Mouse (Mus musculus) mature B cell (primary cell): ENCODE measurements around the gene Vezt.

Experiments
- in situ Hi-C: fragments of 300-500 bp; cut with MboI; formaldehyde crosslinking; loops from 2 replicates; pipeline ENCODE4 v1.14.3; 2019

Gene Vezt

GRCm38 (mm10) chr10:94037596-94037995, 2.0 kb upstream of the Vezt start:
- in situ Hi-C loops = no loop called here

GRCm38 (mm10) chr10:94037196-94037595, 1.6 kb upstream of the Vezt start:
- in situ Hi-C loops = no loop called here

- in situ Hi-C loops = no loop called here
Measured at GRCm38 (mm10) chr10:94036375-94036758, 750 bp upstream of the Vezt start.

GRCm38 (mm10) chr10:94034876-94035657, 550 bp downstream of the Vezt start:
- in situ Hi-C loops = no loop called here

- in situ Hi-C loops = no loop called here
Measured at GRCm38 (mm10) chr10:94031164-94031563, 4.5 kb downstream of the Vezt start.

- in situ Hi-C loops = no loop called here
Measured at GRCm38 (mm10) chr10:94028493-94028892, 7.1 kb downstream of the Vezt start.

GRCm38 (mm10) chr10:94025079-94025478, 10.5 kb downstream of the Vezt start:
- in situ Hi-C loops = no loop called here

- in situ Hi-C loops = no loop called here
Measured at GRCm38 (mm10) chr10:94021059-94021458, 14.6 kb downstream of the Vezt start.

- in situ Hi-C loops = no loop called here
Measured at GRCm38 (mm10) chr10:94020587-94020986, 15.0 kb downstream of the Vezt start.

GRCm38 (mm10) chr10:94017455-94017854, 18.2 kb downstream of the Vezt start:
- in situ Hi-C loops = loop anchor here (10.0 kb wide), 1 partner anchor 97 kb away; no protein-coding TSS in a partner anchor

- in situ Hi-C loops = loop anchor here (10.0 kb wide), 1 partner anchor 101 kb away; no protein-coding TSS in a partner anchor
Measured at GRCm38 (mm10) chr10:94014200-94014599, 21.4 kb downstream of the Vezt start.

GRCm38 (mm10) chr10:94013196-94013595, 22.4 kb downstream of the Vezt start:
- in situ Hi-C loops = loop anchor here (10.0 kb wide), 1 partner anchor 102 kb away; no protein-coding TSS in a partner anchor

GRCm38 (mm10) chr10:94011024-94011423, 24.6 kb downstream of the Vezt start:
- in situ Hi-C loops = loop anchor here (10.0 kb wide), 1 partner anchor 104 kb away; no protein-coding TSS in a partner anchor

- in situ Hi-C loops = loop anchor here (10.0 kb wide), 1 partner anchor 105 kb away; no protein-coding TSS in a partner anchor
Measured at GRCm38 (mm10) chr10:94009991-94010679, 25.5 kb downstream of the Vezt start.

- in situ Hi-C loops = no loop called here
Measured at GRCm38 (mm10) chr10:94008356-94008755, 27.3 kb downstream of the Vezt start.

GRCm38 (mm10) chr10:94000223-94000622, 35.4 kb downstream of the Vezt start:
- in situ Hi-C loops = no loop called here

- in situ Hi-C loops = no loop called here
Measured at GRCm38 (mm10) chr10:93999357-93999756, 36.3 kb downstream of the Vezt start.

GRCm38 (mm10) chr10:93995100-93995499, 40.5 kb downstream of the Vezt start:
- in situ Hi-C loops = no loop called here

GRCm38 (mm10) chr10:93994136-93994535, 41.5 kb downstream of the Vezt start:
- in situ Hi-C loops = no loop called here

GRCm38 (mm10) chr10:93985357-93985756, 50.3 kb downstream of the Vezt start:
- in situ Hi-C loops = no loop called here

GRCm38 (mm10) chr10:93969306-93969705, 66.3 kb downstream of the Vezt start:
- in situ Hi-C loops = no loop called here

- in situ Hi-C loops = no loop called here
Measured at GRCm38 (mm10) chr10:93967486-93967885, 68.1 kb downstream of the Vezt start.

GRCm38 (mm10) chr10:93954023-93954422, 81.6 kb downstream of the Vezt start:
- in situ Hi-C loops = no loop called here
